Mouse (Mus musculus): ENCODE measurements around the gene Zfp784.

DNA sequence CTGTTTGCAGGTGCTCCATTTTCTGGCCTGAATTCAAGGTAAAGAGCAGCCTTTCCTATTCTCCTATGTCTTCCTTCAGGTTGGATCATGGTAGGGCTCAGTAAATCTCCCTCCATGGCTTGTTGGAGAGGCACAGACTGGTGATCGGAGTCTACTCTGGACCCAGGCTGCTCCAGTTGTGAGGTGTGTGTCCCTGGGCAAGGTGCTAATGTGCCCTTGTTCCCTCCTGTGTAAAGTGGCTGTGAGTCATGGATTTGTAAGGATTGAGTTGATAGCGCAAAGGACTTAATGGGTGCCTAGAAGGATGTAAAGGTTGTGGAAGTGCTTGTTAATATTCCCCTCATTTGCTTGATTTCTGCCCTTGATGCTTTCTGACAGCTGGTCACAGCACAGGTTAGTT lies 43.7 kb upstream of the Zfp784 start:
- no peak for TF ChIP-seq POLR2A (IDR thresholded peaks at IDR 0.05; ENCODE audit: insufficient read length, low read depth)
- TF ChIP-seq MAX (IDR thresholded peaks at IDR 0.05; ENCODE audit: low read depth): no peak
- TF ChIP-seq POLR2AphosphoS2 (IDR thresholded peaks at IDR 0.05; ENCODE audit: insufficient read length, low read depth): no peak
- TF ChIP-seq MYOD1 (IDR thresholded peaks at IDR 0.05; ENCODE audit: control insufficient read depth in 1 of 3, insufficient read length in 2 of 3, low read depth in 2 of 3): no peak
- no peak for TF ChIP-seq E2F4 (IDR thresholded peaks at IDR 0.05; ENCODE audit: insufficient read depth)
- TF ChIP-seq REST (IDR thresholded peaks at IDR 0.05; ENCODE audit: insufficient read depth, insufficient read length): no peak
- TF ChIP-seq USF1 (IDR thresholded peaks at IDR 0.05; ENCODE audit: low read depth): no peak
- no peak for TF ChIP-seq TCF12 (IDR thresholded peaks at IDR 0.05; ENCODE audit: insufficient read depth, poor library complexity, severe bottlenecking)
- no peak for TF ChIP-seq CEBPB (IDR thresholded peaks at IDR 0.05; ENCODE audit: insufficient read depth, poor library complexity, severe bottlenecking)
- TF ChIP-seq MYOG (IDR thresholded peaks at IDR 0.05; ENCODE audit: control insufficient read depth in 1 of 3, insufficient read depth in 1 of 3, insufficient read length in 2 of 3, low read depth in 2 of 3): no peak

Measured in myocyte (in vitro differentiated cells).